Mouse (Mus musculus) spleen, postnatal 36 days (tissue): Measurements from ENCODE around the gene S1pr5.
"Not testable (repeated sequence)": the region's sequence is repeated elsewhere in the genome, so short reads cannot be mapped to it uniquely, and the experiment has no call there.

Source experiments
- DNase-seq, 2 experiments: peaks; one replicate each; pipeline ENCODE4 v3.0.0; 2022; ENCODE audit warnings: low spot score in 2 of 2, mixed read lengths in 1 of 2

S1pr5 gene

GRCm38 (mm10) chr9:21248326-21248725, at the start of gene S1pr5:
TSS of gene S1pr5 (minus strand) at chr9:21248443.
- DNase-seq = no peak

GRCm38 (mm10) chr9:21292271-21292670, 44.0 kb upstream of the S1pr5 start:
- no peak for DNase-seq

GRCm38 (mm10) chr9:21291868-21292267, 43.6 kb upstream of the S1pr5 start:
- not testable (repeated sequence) for DNase-seq

GRCm38 (mm10) chr9:21291022-21291787, 43.0 kb upstream of the S1pr5 start, which contains the start of gene Cdkn2d:
TSS of gene Cdkn2d (minus strand) at chr9:21291407.
- DNase-seq = peak; percentile 100

GRCm38 (mm10) chr9:21290589-21290988, 42.3 kb upstream of the S1pr5 start:
- no peak for DNase-seq

- no peak for DNase-seq
Observed at GRCm38 (mm10) chr9:21289337-21289671, 41.1 kb upstream of the S1pr5 start.

GRCm38 (mm10) chr9:21288404-21289336, 40.4 kb upstream of the S1pr5 start:
- peak; percentile 47 to 56 for DNase-seq

GRCm38 (mm10) chr9:21287571-21288402, 39.5 kb upstream of the S1pr5 start, which contains the start of gene Kri1:
TSS of gene Kri1 (minus strand) at chr9:21287969.
- peak; percentile 98 to 99 for DNase-seq

GRCm38 (mm10) chr9:21286753-21287152, 38.5 kb upstream of the S1pr5 start:
- no peak for DNase-seq

- no peak for DNase-seq
Observed at GRCm38 (mm10) chr9:21283994-21284393, 35.8 kb upstream of the S1pr5 start.

- DNase-seq = no peak
Observed at GRCm38 (mm10) chr9:21283591-21283990, 35.3 kb upstream of the S1pr5 start.

GRCm38 (mm10) chr9:21277776-21278175, 29.5 kb upstream of the S1pr5 start:
- no peak for DNase-seq

GRCm38 (mm10) chr9:21276307-21276706, 28.1 kb upstream of the S1pr5 start:
- no peak for DNase-seq

- no peak for DNase-seq
Observed at GRCm38 (mm10) chr9:21275727-21276126, 27.5 kb upstream of the S1pr5 start.

GRCm38 (mm10) chr9:21275013-21275710, 26.9 kb upstream of the S1pr5 start:
- DNase-seq = no peak

GRCm38 (mm10) chr9:21274336-21274735, 26.1 kb upstream of the S1pr5 start:
- DNase-seq = no peak

GRCm38 (mm10) chr9:21273520-21274228, 25.4 kb upstream of the S1pr5 start:
- no peak for DNase-seq

GRCm38 (mm10) chr9:21273094-21273493, 24.9 kb upstream of the S1pr5 start:
- DNase-seq = no peak

GRCm38 (mm10) chr9:21272391-21272790, 24.1 kb upstream of the S1pr5 start:
- no peak for DNase-seq

GRCm38 (mm10) chr9:21269590-21269989, 21.3 kb upstream of the S1pr5 start:
- not testable (repeated sequence) for DNase-seq
